Mouse (Mus musculus) central nervous system, embryonic 11.5 days (tissue): ENCODE measurements around the gene Bpifb5. TPM values are rescaled to one million over a fixed set of nuclear protein-coding genes. Genes with fewer than 3 reads are reported as not detected.

Experiments used
- polyA plus RNA-seq: library from polyadenylated mRNA; depleted of rRNA; stranded (reverse); fragments of >200 nt; gene quantifications from 2 replicates; pipeline ENCODE4 v1.2.3, GENCODE M21; 2012; rRNA removed

Gene Bpifb5
- 0.16 and 0.17 TPM in 2 replicates for polyA plus RNA-seq

DNA sequence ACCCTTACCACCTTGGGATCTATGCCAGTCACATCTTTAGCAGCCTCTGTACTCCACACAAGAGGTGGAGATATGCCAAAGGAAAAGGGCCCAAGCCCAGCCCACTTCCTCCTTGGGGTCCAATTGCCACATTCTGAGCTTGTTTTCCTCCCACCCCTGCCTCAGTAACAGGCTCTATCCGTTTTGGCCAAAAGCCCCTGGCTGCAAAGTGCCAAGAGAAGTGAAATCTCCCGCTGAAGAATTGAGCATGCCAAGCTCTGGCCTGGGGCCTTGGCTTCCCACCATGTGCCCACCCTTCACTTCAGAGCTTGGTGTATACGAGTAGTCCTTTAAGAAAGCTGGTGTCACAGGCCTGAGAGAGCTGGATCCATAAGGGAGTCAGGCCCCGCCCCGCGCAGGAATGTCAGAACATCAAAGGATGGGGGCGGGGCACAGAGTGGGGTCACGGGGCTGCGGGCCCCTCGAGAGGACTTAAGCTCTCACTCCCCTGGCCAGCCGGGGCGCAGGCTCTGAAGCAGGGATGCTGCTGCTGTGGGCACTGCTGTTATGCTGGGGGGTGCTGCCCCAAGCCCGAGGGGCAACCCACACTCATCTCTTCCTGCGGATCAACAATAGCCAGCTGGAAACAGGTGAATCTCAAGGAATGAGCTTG is at the start of gene Bpifb5:
Gene Bpifb5, plus strand, starts transcription at position 478 of the 652 bp plus-strand sequence.

DNA sequence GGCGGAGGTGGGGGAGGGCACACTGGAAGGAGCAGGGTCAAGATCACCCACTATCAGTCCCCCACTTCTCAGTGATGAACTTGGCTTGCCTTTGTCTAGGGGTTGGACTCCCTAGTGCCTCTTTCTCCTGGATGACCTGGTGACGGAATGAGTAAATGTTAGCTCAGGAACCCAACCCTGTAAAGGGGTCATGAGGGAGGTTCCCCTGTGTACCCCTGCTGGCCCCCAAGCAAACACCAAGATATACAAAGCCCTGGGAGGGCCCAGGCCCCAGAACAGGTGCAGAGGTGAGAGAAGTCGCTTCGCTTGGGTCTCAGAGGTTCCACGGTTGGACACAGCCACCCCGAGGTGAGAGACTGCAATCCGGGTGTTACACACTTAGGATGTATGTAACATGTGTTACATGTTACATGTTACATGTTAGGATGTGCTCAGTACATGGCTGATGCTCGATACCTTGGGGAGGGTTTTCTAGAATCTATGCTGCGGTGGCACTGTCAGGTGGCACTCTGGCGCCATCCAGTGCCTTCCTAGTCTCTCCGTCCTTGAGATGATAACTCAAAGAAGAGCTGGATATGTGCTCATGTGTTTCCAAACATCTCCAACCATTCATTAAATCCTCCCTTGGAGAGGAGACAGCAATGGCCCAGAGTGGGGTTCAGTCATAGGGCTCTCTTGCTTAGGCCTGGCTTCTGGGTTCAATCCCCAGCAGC is 32.8 kb upstream of the Bpifb5 start, which contains the start of gene Bpifb1:
Gene Bpifb1, plus strand, starts transcription at position 273 of the 713 bp plus-strand sequence.

DNA sequence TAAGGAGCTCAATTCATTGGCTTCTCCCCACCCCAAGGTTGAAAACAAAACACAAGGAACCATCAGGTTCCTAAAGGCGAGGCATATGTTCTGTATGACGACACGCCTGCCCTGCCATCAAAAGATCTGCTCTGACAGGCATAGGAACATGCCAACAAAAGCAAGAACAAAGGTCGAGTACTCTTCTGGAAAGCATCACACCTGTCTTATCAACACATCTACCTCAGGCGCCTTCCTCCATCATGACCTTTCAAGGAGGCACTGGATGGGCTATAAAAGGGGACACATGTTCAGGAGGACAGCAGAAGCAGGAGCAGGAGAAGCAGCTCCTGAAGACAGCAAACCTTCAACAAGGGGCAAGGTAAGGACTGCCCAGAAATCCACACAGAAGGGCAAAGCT is 34.0 kb downstream of the Bpifb5 start, which contains the start of gene Bpifb9a:
Gene Bpifb9a, plus strand, starts transcription at position 301 of the 400 bp plus-strand sequence.

Other genes with a start within 250 kb of the Bpifb5 start
- not detected in 2 replicates for gene Bpifa6, start 248.8 kb upstream of the Bpifb5 start, polyA plus RNA-seq
- not detected in 2 replicates for gene Bpifa2, start 215.5 kb upstream of the Bpifb5 start, polyA plus RNA-seq
- not detected in 2 replicates for gene Bpifa3, start 93.4 kb upstream of the Bpifb5 start, polyA plus RNA-seq
- gene Bpifa1, start 80.9 kb upstream of the Bpifb5 start, polyA plus RNA-seq = not detected in 2 replicates
- not detected in 2 replicates for gene Bpifa5, start 61.1 kb upstream of the Bpifb5 start, polyA plus RNA-seq
- not detected in 2 replicates for gene Bpifb1, start 32.9 kb upstream of the Bpifb5 start, polyA plus RNA-seq
- not detected in 2 replicates for gene Bpifb9a, start 34.1 kb downstream of the Bpifb5 start, polyA plus RNA-seq
- gene Bpifb9b, start 83.5 kb downstream of the Bpifb5 start, polyA plus RNA-seq = not detected in 2 replicates
- gene Cdk5rap1, start 149.3 kb downstream of the Bpifb5 start, polyA plus RNA-seq = 8.3 and 20.3 TPM in 2 replicates
- 6.9 and 7.2 TPM in 2 replicates for gene Snta1, start 184.4 kb downstream of the Bpifb5 start, polyA plus RNA-seq
- gene Cbfa2t2, start 212.7 kb downstream of the Bpifb5 start, polyA plus RNA-seq = 37.0 and 44.4 TPM in 2 replicates